Mouse (Mus musculus) brain, embryonic 14.5 days (tissue): ENCODE measurements around the gene Lhx4.

Experiments
- CTCF ChIP-seq: fragments of 200-500 bp; IDR thresholded peaks from 2 replicates; pipeline ENCODE4 v1.5.1; 2012; ENCODE audit warnings: inconsistent platforms, mild to moderate bottlenecking, moderate library complexity, borderline replicate concordance; ENCODE audit not compliant: insufficient read depth, insufficient read length; ENCODE audit errors: extremely low read depth
- POLR2A ChIP-seq: fragments of 200-500 bp; IDR thresholded peaks from 2 replicates; pipeline ENCODE4 v1.6.1; 2012; ENCODE audit warnings: mild to moderate bottlenecking, inconsistent platforms, borderline replicate concordance; ENCODE audit not compliant: poor library complexity, insufficient read depth, insufficient read length, severe bottlenecking; ENCODE audit errors: extremely low read depth

DNA sequence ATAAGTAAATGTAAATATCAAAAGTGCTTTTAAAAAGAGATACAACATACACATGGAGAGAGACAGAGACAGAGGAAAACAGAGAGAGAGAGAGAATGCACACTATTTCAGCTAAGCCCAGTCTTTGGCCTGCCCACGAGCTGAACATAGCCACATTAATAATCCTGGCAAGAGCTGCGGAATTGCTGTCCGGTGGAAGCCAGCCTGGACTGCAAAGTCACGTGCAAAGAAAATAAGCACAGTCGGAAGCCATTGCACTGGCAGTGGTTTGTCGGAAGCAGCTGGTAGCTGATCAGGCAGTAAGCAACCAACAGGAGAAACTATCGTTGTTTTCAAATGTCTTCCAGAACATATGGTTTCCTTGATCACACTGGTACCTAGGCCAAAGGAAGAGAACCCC is 6.1 kb upstream of the Lhx4 start:
- TF ChIP-seq CTCF (no peak), POLR2A (no peak)
